Mouse (Mus musculus) cortical plate, adult 2 months (tissue): ENCODE data around the gene Spcs2.
A peak's percentile ranks its signal among the peaks of the same experiment; 100 is the strongest.

Experiments used
- CTCF ChIP-seq: fragments of 200-500 bp; IDR thresholded peaks from 2 replicates; pipeline ENCODE4 v1.5.1; 2011; ENCODE audit warnings: mild to moderate bottlenecking, control low read depth, low read length; ENCODE audit not compliant: insufficient read depth; ENCODE audit errors: extremely low read depth
- POLR2A ChIP-seq: fragments of 200-500 bp; IDR thresholded peaks from 2 replicates; pipeline ENCODE4 v1.6.1; 2011; ENCODE audit warnings: mild to moderate bottlenecking, low read length, control low read depth; ENCODE audit not compliant: insufficient read depth; ENCODE audit errors: extremely low read depth

DNA sequence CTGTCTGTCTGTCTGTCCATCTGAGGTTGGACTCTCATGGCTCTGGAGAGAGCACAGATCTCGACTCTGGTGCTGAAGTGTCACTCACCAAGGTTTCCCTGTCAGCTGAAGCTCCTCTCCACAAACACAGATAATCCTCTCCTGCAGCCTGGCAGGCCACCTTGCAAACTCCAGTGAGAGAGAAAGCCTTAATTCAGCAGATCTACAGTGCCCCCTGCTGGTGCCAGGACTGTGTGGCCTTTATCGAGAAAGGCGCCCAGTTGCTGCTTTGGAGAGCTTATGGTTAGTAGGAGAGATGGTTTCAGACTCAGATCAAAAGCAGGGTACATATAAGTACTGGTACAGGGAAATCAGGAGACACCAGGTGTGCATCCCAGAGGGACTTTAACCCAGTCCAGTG is 13.1 kb upstream of the Spcs2 start:
- TF ChIP-seq POLR2A (no peak), CTCF (peak; percentile 94)
